Mouse (Mus musculus) thymus, adult 2 months (tissue): ENCODE results near the gene Chid1.
A peak's percentile ranks its signal among the peaks of the same experiment; 100 is the strongest.

Experiments
- CTCF ChIP-seq: fragments of 200-500 bp; IDR thresholded peaks from 2 replicates; pipeline ENCODE4 v1.5.1; 2012; ENCODE audit warnings: mild to moderate bottlenecking, control low read depth, low read length, moderate library complexity, borderline replicate concordance; ENCODE audit not compliant: control insufficient read depth, poor library complexity, insufficient read depth; ENCODE audit errors: extremely low read depth
- POLR2A ChIP-seq: fragments of 200-500 bp; IDR thresholded peaks from 2 replicates; pipeline ENCODE4 v1.6.1; 2012; ENCODE audit warnings: mild to moderate bottlenecking, low read length, control low read depth, moderate library complexity; ENCODE audit not compliant: control insufficient read depth, poor library complexity, insufficient read depth; ENCODE audit errors: extremely low read depth

- TF ChIP-seq CTCF, result 0 out of 2 replicates have a peak, but pooled peaks have one; percentile 42
- peak; percentile 94 for TF ChIP-seq POLR2A
Observed at GRCm38 (mm10) chr7:141454967-141455551, 84.6 kb downstream of the Chid1 start, which contains the start of gene Pnpla2.
